Mouse (Mus musculus) lung, adult 2 months (tissue): ENCODE measurements around the gene Ncaph2. TPM values are rescaled to one million over a fixed set of nuclear protein-coding genes. Genes with fewer than 3 reads are reported as not detected.

Experiments
- DNase-seq: peaks from one replicate; pipeline ENCODE4 v3.0.0; 2022
- H3K4me1 ChIP-seq: fragments of 200-500 bp; 2 replicates; pipeline ENCODE4 v1.6.1; 2011; ENCODE audit warnings: low read length; ENCODE audit not compliant: control insufficient read depth, insufficient read depth
- H3K4me3 ChIP-seq: fragments of 200-500 bp; replicated peaks from 2 replicates; pipeline ENCODE3; 2011; ENCODE audit warnings: low read depth, mild to moderate bottlenecking, control low read depth, low read length; ENCODE audit errors: extremely low read depth
- CTCF ChIP-seq: fragments of 200-500 bp; IDR thresholded peaks from 2 replicates; pipeline ENCODE4 v1.5.1; 2011; ENCODE audit warnings: mild to moderate bottlenecking, low read length, control low read depth; ENCODE audit not compliant: insufficient read depth
- POLR2A ChIP-seq: fragments of 200-500 bp; IDR thresholded peaks from 2 replicates; pipeline ENCODE4 v1.6.1; 2011; ENCODE audit warnings: low read depth, mild to moderate bottlenecking, control low read depth, low read length, borderline replicate concordance; ENCODE audit errors: extremely low read depth
- WGBS: fragments of 180-500 bp; shearing (Covaris S2); methylation state at CpG from one replicate; pipeline ENCODE4 v1.1.7; 2018; 5-methylcytosine and 5-hydroxymethylcytosine counted together
- polyA plus RNA-seq: library from polyadenylated mRNA; depleted of rRNA; stranded (reverse); fragments of >200 nt; gene quantifications from 2 replicates; pipeline ENCODE4 v1.2.3, GENCODE M21; 2012; rRNA removed

Ncaph2 gene
- polyA plus RNA-seq, 1 experiment = 117 TPM

DNA sequence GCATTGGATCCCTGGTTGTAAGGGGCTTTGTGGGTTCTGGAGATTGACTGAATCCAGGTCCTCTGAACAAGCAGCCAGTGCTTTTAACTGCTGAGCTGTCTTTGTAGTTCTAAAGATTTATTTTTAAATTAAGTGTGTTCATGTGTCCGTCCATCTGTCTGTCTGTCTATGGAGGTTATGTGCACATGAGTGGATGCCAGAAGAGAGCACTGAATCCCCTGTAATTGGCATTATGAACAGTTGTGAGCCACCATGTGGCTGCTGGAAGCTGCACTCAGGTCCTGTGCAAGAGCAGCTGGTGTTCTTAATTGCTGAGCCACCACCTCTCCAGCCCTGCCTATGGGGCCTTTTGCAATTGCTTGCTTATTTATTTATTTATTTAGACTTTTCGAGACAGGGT is 42.6 kb downstream of the Ncaph2 start:
- no peak for DNase-seq
- no peak for TF ChIP-seq CTCF
- TF ChIP-seq POLR2A = no peak
- no peak overlapping the region for H3K4me3 ChIP-seq
- H3K4me1 ChIP-seq = no peaks in the 10 kb centered on the region
- WGBS = 86% methylated on average over 2 of the region's 2 CpGs

DNA sequence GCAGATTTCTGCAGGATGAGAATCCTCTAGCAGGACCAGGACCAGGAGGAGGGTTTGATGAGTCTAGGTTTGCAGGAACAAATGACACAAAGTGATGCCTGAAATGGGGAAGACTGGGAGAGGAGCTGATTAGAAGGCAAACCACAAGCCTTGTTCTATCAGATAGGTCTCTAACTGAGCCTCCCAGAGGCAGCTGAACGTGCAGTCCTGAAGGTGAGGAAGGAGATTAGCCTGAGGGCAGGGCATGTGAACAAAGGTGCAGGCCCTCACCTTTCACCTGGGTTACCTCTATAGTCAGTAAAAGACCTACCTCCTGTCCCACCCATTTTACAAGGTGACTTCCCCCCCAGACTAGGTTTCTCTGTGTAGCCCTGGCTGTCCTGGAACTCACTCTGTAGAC is 44.2 kb downstream of the Ncaph2 start:
- Histone ChIP-seq H3K4me1 (no peaks in the 10 kb centered on the region), H3K4me3 (no peak overlapping the region)
- 70% methylated on average over 1 of the region's 1 CpGs for WGBS
- no peak for DNase-seq
- TF ChIP-seq POLR2A (no peak), CTCF (no peak)

DNA sequence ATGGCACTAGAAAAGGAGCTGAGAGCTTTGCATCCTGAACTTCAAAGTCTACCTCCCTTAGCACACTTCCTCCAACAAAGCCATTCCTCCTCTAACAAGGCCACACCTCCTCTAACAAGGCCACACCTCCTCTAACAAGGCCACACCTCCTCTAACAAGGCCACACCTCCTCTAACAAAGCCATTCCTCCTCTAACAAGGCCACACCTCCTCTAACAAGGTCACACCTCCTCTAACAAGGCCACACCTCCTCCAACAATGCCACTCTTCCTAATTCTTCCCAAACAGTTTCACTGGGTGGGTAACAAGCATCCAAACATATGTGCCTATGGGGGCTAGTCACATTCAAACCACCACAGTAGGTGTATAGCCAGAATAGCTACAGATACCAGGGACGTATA is 47.0 kb downstream of the Ncaph2 start:
- no peak for DNase-seq
- no peaks in the 10 kb centered on the region for H3K4me1 ChIP-seq
- TF ChIP-seq POLR2A (no peak), CTCF (no peak)
- WGBS = 88% methylated on average over 1 of the region's 1 CpGs
- no peak overlapping the region for H3K4me3 ChIP-seq

DNA sequence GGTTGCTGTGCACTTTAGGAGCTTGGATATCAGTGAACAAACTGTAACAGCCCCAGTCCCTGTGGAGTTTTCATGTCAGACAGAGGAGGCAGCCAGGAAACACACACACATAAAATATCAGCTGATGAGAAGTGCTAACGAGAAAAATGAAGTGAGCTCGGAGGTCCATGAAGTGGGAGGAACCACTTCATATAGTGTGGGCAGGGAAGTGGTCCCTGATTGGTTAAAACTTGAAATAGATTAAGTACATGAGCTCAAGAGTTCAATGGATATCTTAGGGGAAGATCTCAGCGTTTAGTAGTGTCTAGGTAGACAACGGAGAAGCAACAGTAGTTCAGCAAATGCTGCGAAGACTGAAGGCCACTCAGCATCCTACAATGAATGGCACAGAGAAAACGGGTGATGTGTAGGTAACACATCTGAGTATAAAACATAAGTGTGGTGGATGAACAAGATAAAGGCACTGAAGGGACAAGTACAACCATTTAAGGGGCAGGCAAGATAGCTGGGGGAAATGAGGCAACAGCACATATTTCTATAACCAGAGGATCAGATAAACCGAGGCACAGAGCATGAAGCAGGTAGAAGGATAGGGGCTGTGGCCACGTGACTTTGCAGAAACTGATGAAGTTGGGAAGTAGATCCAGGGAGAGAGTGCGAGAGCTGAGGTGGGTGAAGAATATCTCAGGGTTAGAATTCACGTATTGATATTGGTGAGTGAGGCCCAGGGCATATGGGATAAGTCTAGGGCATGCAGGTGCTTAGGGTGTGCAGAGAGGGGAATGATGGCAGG is 49.5 kb downstream of the Ncaph2 start:
- 71% methylated on average over 10 of the region's 10 CpGs for WGBS
- no peak overlapping the region for H3K4me3 ChIP-seq
- DNase-seq = no peak
- no peak for TF ChIP-seq CTCF
- TF ChIP-seq POLR2A = no peak
- no peaks in the 10 kb centered on the region for H3K4me1 ChIP-seq

GRCm38 (mm10) chr15:89406691-89407090 is 51.2 kb downstream of the Ncaph2 start:
- TF ChIP-seq CTCF = no peak
- TF ChIP-seq POLR2A = no peak

DNA sequence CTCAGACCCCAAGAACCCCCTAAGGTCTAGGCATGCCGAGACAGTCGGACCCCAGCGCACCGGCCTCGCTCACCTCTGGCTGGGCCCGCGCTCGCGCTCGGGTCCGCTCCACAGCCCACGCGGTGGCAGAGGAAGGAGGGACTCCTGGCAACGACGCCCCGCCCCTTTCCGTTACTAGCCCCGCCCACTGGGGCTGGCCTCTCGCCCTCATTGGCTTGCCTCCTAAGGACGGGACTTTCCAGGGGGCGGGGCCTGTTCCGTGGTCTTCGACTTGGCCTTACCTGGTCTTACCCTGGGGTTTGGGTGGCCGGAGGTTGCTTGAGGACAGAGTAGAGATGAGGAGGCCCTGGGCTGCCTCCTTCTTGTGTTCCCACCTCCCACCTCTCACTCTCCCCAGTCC is 54.6 kb downstream of the Ncaph2 start, which contains the start of gene Syce3:
Gene Syce3, minus strand, starts transcription at position 386 of the 400 bp plus-strand sequence.
- 79% methylated on average over 24 of the region's 24 CpGs for WGBS
- TF ChIP-seq CTCF (no peak), POLR2A (no peak)
- Histone ChIP-seq H3K4me3 (no peak within 1 kb of the TSS), H3K4me1 (no peaks in the 10 kb centered on the region)
- DNase-seq = no peak

More at GRCm38 (mm10) chr15:89406691-89407090, 51.2 kb downstream of the Ncaph2 start:
- DNase-seq = no peak
- H3K4me1 ChIP-seq = no peaks in the 10 kb centered on the region
- no peak overlapping the region for H3K4me3 ChIP-seq

DNA sequence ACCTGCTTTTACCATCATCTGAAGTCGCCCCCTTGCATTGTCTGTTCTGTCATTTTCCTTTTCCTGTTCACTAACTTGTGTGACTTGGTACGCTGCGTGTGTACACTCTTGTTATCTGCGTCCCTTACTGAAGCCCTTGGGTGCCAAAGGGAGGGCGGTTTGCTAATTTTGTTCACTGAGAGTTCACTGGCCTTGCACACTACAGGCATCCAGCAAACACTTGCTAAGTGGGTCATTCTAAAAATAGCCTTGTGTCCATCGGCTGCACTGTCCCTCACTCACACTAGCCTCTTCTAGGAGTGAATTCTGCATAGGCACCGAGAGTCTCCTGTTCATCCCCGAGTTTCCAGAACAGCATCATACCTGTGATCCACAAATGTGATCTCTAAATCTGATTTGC is 59.8 kb downstream of the Ncaph2 start:
- 76% methylated on average over 8 of the region's 8 CpGs for WGBS
- Histone ChIP-seq H3K4me3 (no peak overlapping the region), H3K4me1 (no peaks in the 10 kb centered on the region)
- TF ChIP-seq POLR2A (no peak), CTCF (no peak)
- DNase-seq = no peak

DNA sequence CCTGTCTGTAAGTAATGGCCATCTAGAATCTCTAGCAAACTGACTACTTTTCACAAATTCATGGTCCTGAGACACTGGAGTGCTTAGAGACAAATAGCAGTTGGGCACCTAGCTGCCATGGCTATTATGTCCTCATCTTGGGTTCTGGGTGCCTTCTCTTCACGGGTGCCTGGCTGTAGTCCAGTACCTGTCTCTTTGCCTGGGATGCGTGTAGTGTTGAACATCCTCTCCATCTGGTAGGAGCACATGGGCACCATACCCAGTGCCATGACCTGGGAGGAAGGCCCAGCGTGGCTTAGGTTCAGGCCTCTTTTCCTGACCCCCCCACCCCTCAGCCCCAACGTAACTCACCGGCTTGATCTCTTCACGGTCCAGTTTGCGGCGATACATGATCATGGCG is 66.4 kb downstream of the Ncaph2 start:
- no peaks in the 10 kb centered on the region for H3K4me1 ChIP-seq
- H3K4me3 ChIP-seq = no peak overlapping the region
- 93% methylated on average over 9 of the region's 9 CpGs for WGBS
- no peak for DNase-seq
- TF ChIP-seq POLR2A = no peak

Other genes starting within 250 kb of the Ncaph2 start
- gene Tubgcp6, start 232.6 kb upstream of the Ncaph2 start, polyA plus RNA-seq = 27.1 and 30.3 TPM in 2 replicates
- gene Hdac10, start 227.0 kb upstream of the Ncaph2 start, polyA plus RNA-seq = 39.8 and 46.9 TPM in 2 replicates
- gene Mapk12, start 215.0 kb upstream of the Ncaph2 start, polyA plus RNA-seq = 28.2 and 32.2 TPM in 2 replicates
- 13.7 and 14.0 TPM in 2 replicates for gene Mapk11, start 206.1 kb upstream of the Ncaph2 start, polyA plus RNA-seq
- 204 and 210 TPM in 2 replicates for gene Plxnb2, start 174.9 kb upstream of the Ncaph2 start, polyA plus RNA-seq
- gene Dennd6b, start 159.2 kb upstream of the Ncaph2 start, polyA plus RNA-seq = 15.6 and 17.2 TPM in 2 replicates
- 153 and 372 TPM in 2 replicates for gene Ppp6r2, start 144.2 kb upstream of the Ncaph2 start, polyA plus RNA-seq
- 188 and 208 TPM in 2 replicates for gene Sbf1, start 40.4 kb upstream of the Ncaph2 start, polyA plus RNA-seq
- gene Adm2, start 33.0 kb upstream of the Ncaph2 start, polyA plus RNA-seq = 0.14 and 0.75 TPM in 2 replicates
- 0.24 and 1.2 TPM in 2 replicates for gene Miox, start 21.3 kb upstream of the Ncaph2 start, polyA plus RNA-seq
- 81.7 and 84.4 TPM in 2 replicates for gene Lmf2, start 60 bp upstream of the Ncaph2 start, polyA plus RNA-seq
- 57.7 and 65.5 TPM in 2 replicates for gene Sco2, start 18.1 kb downstream of the Ncaph2 start, polyA plus RNA-seq
- gene Tymp, start 21.3 kb downstream of the Ncaph2 start, polyA plus RNA-seq = 14.4 and 21.5 TPM in 2 replicates
- gene Odf3b, start 23.6 kb downstream of the Ncaph2 start, polyA plus RNA-seq = 106 and 138 TPM in 2 replicates
- gene Klhdc7b, start 29.2 kb downstream of the Ncaph2 start, polyA plus RNA-seq = 0.03 and 0.07 TPM in 2 replicates
- gene Syce3, start 54.8 kb downstream of the Ncaph2 start, polyA plus RNA-seq = not detected in 2 replicates
- 4.3 and 28.9 TPM in 2 replicates for gene Cpt1b, start 70.1 kb downstream of the Ncaph2 start, polyA plus RNA-seq
- gene C730034F03Rik, start 73.9 kb downstream of the Ncaph2 start, polyA plus RNA-seq = 0.45 and 0.73 TPM in 2 replicates
- 4.4 TPM in 1 of 2 replicates, not detected in the other for gene Gm44502, start 74.0 kb downstream of the Ncaph2 start, polyA plus RNA-seq
- gene Chkb, start 74.2 kb downstream of the Ncaph2 start, polyA plus RNA-seq = 51.3 and 67.1 TPM in 2 replicates
- gene Mapk8ip2, start 98.2 kb downstream of the Ncaph2 start, polyA plus RNA-seq = 0.10 and 0.11 TPM in 2 replicates
- 57.7 and 62.4 TPM in 2 replicates for gene Arsa, start 121.7 kb downstream of the Ncaph2 start, polyA plus RNA-seq
- 103 and 141 TPM in 2 replicates for gene Shank3, start 143.9 kb downstream of the Ncaph2 start, polyA plus RNA-seq
- 2.8 and 2.9 TPM in 2 replicates for gene Acr, start 212.6 kb downstream of the Ncaph2 start, polyA plus RNA-seq
- 14.7 and 18.7 TPM in 2 replicates for gene Rabl2, start 236.2 kb downstream of the Ncaph2 start, polyA plus RNA-seq